Mouse (Mus musculus) embryonic facial prominence, embryonic 10.5 days (tissue): ENCODE data around the gene Gm4969. TPM values are rescaled to one million over a fixed set of nuclear protein-coding genes. Genes with fewer than 3 reads are reported as not detected.

Experiments
- DNase-seq: peaks from one replicate; pipeline ENCODE4 v3.0.0-alpha.2; 2017; ENCODE audit warnings: low spot score
- H3K27ac ChIP-seq: fragments of 300-500 bp; sonication (generic); replicated peaks from 2 replicates; pipeline ENCODE4 v1.5.1; 2016; ENCODE audit warnings: mild to moderate bottlenecking
- H3K27me3 ChIP-seq: fragments of 300-500 bp; sonication (generic); replicated peaks from 2 replicates; pipeline ENCODE4 v1.6.1; 2016; ENCODE audit warnings: low read depth, mild to moderate bottlenecking; ENCODE audit not compliant: poor library complexity, severe bottlenecking
- H3K36me3 ChIP-seq: fragments of 300-500 bp; sonication (generic); replicated peaks from 2 replicates; pipeline ENCODE4 v1.6.1; 2016; ENCODE audit warnings: mild to moderate bottlenecking, moderate library complexity
- H3K4me1 ChIP-seq: fragments of 300-500 bp; sonication (generic); 2 replicates; pipeline ENCODE4 v1.6.1; 2016
- H3K4me3 ChIP-seq: fragments of 300-500 bp; sonication (generic); 2 replicates; pipeline ENCODE4 v1.5.1; 2016; ENCODE audit warnings: mild to moderate bottlenecking, moderate library complexity
- H3K9me3 ChIP-seq: fragments of 300-500 bp; sonication (generic); 2 replicates; pipeline ENCODE4 v1.6.1; 2016; ENCODE audit warnings: mild to moderate bottlenecking
- WGBS: fragments of 180-500 bp; shearing (Covaris S2); methylation state at CpG from one replicate; pipeline ENCODE4 v1.1.7; 2016; 5-methylcytosine and 5-hydroxymethylcytosine counted together
- polyA plus RNA-seq: library from polyadenylated mRNA; unstranded; fragments of >200 nt; fragmentation: Nextera tagmentation; extraction: Ambion mirVana; gene quantifications from 2 replicates; pipeline ENCODE4 v1.2.1, GENCODE M21; 2016

Gm4969 gene
- polyA plus RNA-seq = 0.99 and 1.9 TPM in 2 replicates

DNA sequence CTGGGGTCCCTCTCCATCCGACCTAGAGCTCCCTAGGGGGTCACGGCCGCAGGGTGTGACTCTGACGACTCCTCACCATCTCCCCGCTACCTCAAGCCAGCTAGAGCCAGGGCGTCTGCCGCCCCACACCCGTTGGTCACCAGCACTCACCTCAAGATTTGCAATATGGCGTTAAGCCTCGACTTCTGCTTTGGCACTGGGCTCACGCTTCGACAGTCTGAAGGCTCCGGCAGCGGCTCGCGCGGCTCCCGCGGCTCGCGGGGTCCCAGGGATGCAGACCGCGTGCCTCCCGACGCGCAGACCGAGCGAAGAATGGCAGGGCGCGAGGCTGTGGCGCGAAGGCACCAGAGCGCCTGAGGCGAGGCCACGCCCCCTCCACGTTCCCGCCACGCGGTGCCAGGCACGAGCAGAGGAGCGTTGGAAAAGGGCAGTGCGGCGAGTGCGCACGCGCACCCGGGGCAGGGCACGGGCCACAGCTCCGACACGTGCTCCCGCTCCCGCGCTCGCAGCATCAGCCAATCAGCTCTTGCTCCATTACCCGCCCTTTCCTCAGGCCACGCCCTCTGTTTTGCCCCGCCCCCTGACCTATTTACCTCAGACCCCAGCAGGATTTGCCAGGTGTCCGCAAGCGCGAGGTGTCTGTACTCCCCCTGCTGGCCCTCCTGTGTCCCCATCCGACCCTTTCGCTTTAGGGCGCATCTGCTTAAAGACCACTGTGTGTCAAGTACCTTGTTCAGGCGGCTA is at the start of gene Gm4969:
Gene Gm4969, minus strand, starts transcription at position 341 of the 744 bp plus-strand sequence.
- Histone ChIP-seq H3K27me3 (peaks cover 12% of the 10 kb centered on the region), H3K9me3 (peaks cover 13% of the 10 kb centered on the region), H3K4me3 (peak within 1 kb of the TSS; percentile 46), H3K27ac (peak within 1 kb of the TSS; percentile 65), H3K4me1 (peaks cover 19% of the 10 kb centered on the region), H3K36me3 (peaks cover 9% of the 10 kb centered on the region)
- peak; percentile 83 for DNase-seq
- WGBS = 19% methylated on average over 64 of the region's 64 CpGs

DNA sequence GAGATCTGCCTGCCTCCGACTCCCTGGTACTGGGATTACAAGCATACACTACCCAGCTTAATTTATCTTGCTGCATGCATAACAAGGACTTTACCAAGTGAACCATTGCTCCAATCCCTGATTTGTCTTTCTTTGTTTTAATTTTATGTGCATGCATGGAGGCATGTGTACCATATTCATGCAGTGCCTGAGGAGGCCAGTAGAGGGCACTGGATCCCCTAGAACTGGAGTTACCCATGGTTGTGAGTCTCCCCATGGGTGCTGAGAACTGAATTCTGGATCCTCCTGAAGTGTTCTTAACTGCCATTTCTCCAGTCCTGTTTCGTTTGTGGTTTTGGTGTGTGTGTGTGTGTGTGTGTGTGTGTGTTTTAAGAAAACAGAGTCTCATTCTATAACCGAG is 48.8 kb upstream of the Gm4969 start:
- Histone ChIP-seq H3K4me3 (no peak overlapping the region), H3K36me3 (no peaks in the 10 kb centered on the region), H3K9me3 (peaks cover 5% of the 10 kb centered on the region; the same call in 1 of the 2 replicates), H3K27ac (no peak overlapping the region), H3K4me1 (peaks cover 34% of the 10 kb centered on the region), H3K27me3 (peaks cover 61% of the 10 kb centered on the region)
- no peak for DNase-seq
- WGBS = 90% methylated on average over 3 of the region's 3 CpGs

DNA sequence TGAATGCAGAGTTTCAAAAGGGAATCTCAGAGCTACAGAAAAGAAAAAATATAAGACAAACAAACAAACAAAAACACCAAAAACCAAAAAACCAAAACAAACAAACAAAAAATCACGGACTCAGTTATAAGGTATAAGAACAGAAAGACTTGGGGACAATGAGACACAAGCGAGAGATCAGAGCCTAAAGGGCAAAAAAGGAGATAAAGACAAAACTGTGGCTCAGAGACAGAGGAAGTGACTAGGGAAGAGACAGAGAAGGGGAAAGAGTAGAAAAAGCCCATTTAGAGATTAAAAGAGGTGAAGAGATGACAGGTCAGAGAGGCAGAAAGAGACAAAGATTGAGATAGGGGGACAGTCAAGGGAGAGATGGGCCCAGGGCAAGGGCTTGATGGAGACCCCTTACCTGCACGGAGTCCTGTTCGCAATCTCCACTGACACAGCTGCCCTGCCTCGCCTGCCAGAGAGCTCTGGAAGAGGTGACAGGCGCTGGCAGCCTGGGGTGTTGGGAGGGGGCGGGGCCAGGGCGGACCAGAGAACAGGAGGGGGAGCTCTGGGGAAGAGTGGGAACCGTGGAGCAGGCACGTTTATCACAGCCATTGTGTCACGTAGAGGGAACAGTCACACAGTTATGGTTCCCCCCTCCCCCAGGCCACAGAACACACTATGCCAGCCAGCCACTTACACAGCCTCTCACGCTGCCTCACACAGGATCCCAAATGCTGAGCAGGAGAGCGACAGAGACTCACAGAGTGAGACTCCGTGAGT is 47.7 kb upstream of the Gm4969 start, which contains the start of gene Gipr:
Gene Gipr, minus strand, starts transcription at position 472 of the 768 bp plus-strand sequence.
- peaks cover 30% of the 10 kb centered on the region for H3K4me1 ChIP-seq
- H3K9me3 ChIP-seq = peaks cover 5% of the 10 kb centered on the region; the same call in 1 of the 2 replicates
- H3K27ac ChIP-seq = no peak within 1 kb of the TSS
- no peaks in the 10 kb centered on the region for H3K36me3 ChIP-seq
- 12% methylated on average over 14 of the region's 14 CpGs for WGBS
- peaks cover 62% of the 10 kb centered on the region for H3K27me3 ChIP-seq
- no peak for DNase-seq
- peak within 1 kb of the TSS; percentile 42 for H3K4me3 ChIP-seq

DNA sequence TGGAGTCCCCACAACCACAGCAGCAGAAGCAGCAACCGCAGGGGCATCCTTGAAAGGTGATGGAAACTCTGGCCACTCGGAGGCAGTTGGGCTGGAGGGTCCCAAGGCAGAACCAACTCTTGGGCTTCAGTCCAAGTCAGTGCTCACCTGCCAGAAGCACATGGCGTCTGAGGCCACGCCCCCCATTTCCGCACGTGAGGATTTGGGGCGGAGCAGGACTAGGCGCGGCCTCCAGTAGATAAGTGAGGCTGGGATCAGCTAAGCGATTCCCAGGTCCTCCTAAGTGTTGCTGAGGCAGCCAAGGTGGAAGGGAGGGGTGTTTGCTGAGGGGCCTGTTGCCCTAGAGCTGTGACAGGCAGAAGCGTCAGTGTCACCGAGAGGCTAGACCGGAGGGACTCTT is 46.8 kb upstream of the Gm4969 start:
- no peak overlapping the region for H3K27ac ChIP-seq
- H3K4me3 ChIP-seq = peak overlapping the region; percentile 42
- 2% methylated on average over 13 of the region's 13 CpGs for WGBS

DNA sequence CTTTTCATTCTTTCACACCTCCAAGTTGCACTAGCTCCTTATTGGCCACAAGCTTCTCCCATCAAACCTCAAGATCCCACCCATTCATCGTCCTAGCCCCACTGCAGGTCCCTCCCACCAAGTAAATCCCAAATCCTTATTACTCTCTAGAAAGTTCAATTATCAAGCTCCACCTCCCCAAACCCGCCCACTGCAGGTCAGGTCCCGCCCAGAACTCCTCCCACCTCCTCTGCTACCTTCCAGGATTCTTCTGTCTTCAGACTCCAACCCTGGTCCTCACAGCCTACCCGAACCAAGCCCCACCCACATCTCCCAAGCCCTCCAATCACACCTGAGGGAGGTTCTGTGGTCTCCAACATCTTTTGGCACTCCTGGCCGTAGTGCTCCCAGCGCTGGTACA is 46.0 kb upstream of the Gm4969 start:
- peaks cover 45% of the 10 kb centered on the region for H3K4me1 ChIP-seq
- no peaks in the 10 kb centered on the region for H3K36me3 ChIP-seq
- peak; percentile 66 for DNase-seq
- H3K27ac ChIP-seq = no peak overlapping the region
- WGBS = 3% methylated on average over 6 of the region's 6 CpGs
- H3K9me3 ChIP-seq = peaks cover 8% of the 10 kb centered on the region; the same call in 1 of the 2 replicates
- peak overlapping the region; percentile 42 for H3K4me3 ChIP-seq
- H3K27me3 ChIP-seq = peaks cover 73% of the 10 kb centered on the region

More for the DNA sequence above, 46.8 kb upstream of the Gm4969 start:
- DNase-seq = peak; percentile 51
- Histone ChIP-seq H3K9me3 (peaks cover 7% of the 10 kb centered on the region; the same call in 1 of the 2 replicates), H3K4me1 (peaks cover 37% of the 10 kb centered on the region), H3K36me3 (no peaks in the 10 kb centered on the region), H3K27me3 (peaks cover 66% of the 10 kb centered on the region)

DNA sequence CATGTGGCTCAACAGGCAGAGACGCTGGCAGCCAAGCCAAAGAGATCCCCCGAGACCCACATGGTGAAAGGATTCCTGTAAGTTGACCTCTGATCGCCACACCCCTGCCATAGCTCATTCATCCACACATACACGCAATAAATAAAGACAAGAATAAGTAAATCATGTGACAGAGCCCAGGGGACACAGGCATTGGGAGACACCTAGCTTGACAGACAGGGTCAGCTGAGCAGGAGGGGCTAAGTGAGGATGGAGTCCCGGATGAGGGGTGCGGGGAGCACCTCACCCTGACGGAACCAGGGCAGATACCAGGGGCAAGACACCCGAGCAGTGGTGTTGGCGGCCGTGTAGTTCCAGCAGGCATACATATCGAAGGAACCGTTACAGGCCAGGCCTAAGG is 45.6 kb upstream of the Gm4969 start:
- H3K4me3 ChIP-seq = peak overlapping the region; percentile 42
- 32% methylated on average over 12 of the region's 12 CpGs for WGBS
- peaks cover 77% of the 10 kb centered on the region for H3K27me3 ChIP-seq
- no peak for DNase-seq
- H3K27ac ChIP-seq = no peak overlapping the region
- H3K9me3 ChIP-seq = peaks cover 8% of the 10 kb centered on the region; the same call in 1 of the 2 replicates
- peaks cover 46% of the 10 kb centered on the region for H3K4me1 ChIP-seq
- H3K36me3 ChIP-seq = no peaks in the 10 kb centered on the region

DNA sequence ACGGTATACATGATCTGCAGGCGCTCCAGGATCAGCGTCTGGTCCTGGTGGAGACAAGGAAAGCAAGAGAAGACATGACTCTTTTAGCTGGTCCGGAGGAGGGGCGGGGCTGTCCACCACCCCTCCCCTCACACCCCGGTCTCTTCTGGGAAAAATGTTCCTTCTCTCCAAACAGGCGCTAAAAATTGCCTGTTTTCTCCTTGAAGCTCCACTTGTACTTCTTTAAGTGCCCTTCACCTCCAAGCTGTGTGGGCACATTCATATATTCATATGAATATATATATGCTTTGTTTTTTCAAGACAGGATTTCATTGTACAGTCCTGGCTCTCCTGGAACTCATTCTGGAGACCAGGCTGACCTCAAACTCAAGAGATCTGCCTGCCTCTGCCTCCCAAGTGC is 44.8 kb upstream of the Gm4969 start:
- peaks cover 8% of the 10 kb centered on the region; the same call in 1 of the 2 replicates for H3K9me3 ChIP-seq
- H3K4me1 ChIP-seq = peaks cover 46% of the 10 kb centered on the region
- no peaks in the 10 kb centered on the region for H3K36me3 ChIP-seq
- H3K4me3 ChIP-seq = no peak overlapping the region
- H3K27ac ChIP-seq = no peak overlapping the region
- no peak for DNase-seq
- WGBS = 80% methylated on average over 7 of the region's 7 CpGs
- H3K27me3 ChIP-seq = peaks cover 83% of the 10 kb centered on the region

DNA sequence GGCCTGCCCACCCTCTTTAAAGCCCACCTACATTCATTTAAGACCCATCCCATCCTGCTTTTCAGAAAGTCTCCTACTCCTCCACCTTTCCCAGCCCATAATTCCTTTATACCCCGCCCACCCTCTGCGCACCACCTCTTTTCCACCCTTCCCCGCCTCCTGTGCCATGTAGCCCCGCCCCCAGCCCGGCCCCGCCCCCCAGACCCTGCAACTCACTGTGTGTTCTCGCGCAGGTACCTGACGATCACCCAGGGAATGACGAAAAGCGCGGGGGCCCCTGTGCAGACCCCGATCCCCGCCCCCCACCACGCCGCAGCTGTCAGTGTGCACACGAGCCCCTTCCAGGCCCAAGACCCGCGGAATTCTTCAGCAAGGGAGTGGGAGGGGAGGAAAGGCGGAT is 41.9 kb upstream of the Gm4969 start:
- H3K4me3 ChIP-seq = peak overlapping the region; percentile 59
- H3K27ac ChIP-seq = peak overlapping the region; percentile 40
- H3K4me1 ChIP-seq = peaks cover 43% of the 10 kb centered on the region
- H3K27me3 ChIP-seq = peaks cover 68% of the 10 kb centered on the region
- WGBS = 2% methylated on average over 20 of the region's 20 CpGs
- peaks cover 13% of the 10 kb centered on the region for H3K36me3 ChIP-seq
- H3K9me3 ChIP-seq = 0 out of 2 replicates have a peak, but pooled peaks cover 2% of the 10 kb centered on the region
- peak; percentile 84 for DNase-seq

DNA sequence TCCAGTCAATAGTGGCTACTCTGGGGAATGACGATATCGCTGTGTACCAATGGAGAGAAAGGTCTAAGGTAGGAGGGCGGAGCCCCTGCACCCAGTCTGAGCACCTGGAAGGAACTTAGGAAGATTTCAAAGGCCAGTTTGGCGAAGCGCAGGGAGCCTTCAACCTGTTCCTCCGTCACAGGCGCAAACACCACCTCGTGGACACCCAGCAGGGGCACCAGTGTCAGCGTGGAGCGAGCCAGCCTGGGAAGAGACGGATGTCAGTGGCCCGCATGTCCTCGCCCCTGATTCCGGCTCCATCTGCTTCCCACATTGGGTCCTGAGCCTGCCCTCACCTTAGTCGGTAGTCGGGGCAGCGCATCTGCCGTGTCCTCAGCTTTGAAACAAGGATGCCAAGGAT is 41.2 kb upstream of the Gm4969 start:
- 13% methylated on average over 18 of the region's 18 CpGs for WGBS
- H3K36me3 ChIP-seq = peaks cover 20% of the 10 kb centered on the region
- peaks cover 36% of the 10 kb centered on the region for H3K4me1 ChIP-seq
- H3K27ac ChIP-seq = no peak overlapping the region
- no peak for DNase-seq
- 0 out of 2 replicates have a peak, but pooled peaks cover 2% of the 10 kb centered on the region for H3K9me3 ChIP-seq
- H3K4me3 ChIP-seq = peak overlapping the region; percentile 59
- H3K27me3 ChIP-seq = peaks cover 61% of the 10 kb centered on the region

DNA sequence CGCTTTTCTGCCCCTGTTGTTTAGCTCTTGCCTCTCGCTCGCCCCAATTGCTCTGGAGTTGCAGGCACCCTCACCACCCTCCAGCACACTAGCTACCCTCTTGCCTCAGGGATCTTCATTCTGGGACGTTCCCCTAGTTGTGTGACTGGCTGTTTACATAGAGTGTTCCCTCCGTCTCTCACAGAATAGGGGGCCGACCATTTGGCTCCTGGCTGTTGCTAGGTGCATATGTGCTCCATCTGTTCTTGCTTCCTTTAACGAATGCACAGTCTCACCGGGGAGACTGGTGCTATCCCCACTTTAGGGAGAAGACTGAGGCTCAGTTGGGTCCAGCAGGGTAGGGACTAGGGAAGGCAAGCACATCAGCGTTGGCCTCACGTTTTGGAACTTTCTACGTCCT is 40.4 kb upstream of the Gm4969 start:
- Histone ChIP-seq H3K9me3 (0 out of 2 replicates have a peak, but pooled peaks cover 2% of the 10 kb centered on the region), H3K27me3 (peaks cover 53% of the 10 kb centered on the region), H3K4me1 (peaks cover 28% of the 10 kb centered on the region), H3K4me3 (no peak overlapping the region), H3K27ac (no peak overlapping the region), H3K36me3 (peaks cover 28% of the 10 kb centered on the region)
- WGBS = 74% methylated on average over 11 of the region's 11 CpGs
- no peak for DNase-seq

DNA sequence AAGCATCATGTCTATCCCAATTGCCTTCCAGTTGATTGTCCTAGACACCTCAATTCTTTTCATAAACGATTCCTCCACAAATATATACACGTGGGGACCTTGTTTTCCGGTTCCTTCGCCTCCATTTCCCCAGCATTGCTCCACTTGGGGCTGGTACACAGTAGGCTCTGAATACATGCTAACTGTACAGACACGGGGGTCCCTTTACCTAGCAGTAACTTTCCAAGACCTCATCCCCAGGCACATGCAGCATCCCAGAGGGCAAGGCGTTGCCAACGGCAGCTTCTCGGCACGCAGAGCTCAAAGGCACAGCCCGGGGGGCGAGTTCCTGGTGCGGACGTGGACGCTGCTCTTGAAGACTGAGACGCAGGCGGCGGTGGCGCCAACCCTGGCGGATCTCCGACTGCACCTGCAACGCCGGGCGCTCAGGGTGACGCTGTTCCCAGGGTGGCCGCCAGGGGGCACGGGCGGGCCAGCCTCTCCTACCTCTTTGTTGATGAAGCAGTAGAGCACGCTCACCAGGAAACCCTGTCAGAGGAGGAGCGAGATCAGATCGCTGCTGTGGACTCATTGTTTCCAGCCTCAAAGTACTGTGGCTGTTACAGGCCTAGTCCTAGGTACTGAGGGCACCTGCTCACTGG is 39.1 kb upstream of the Gm4969 start:
- H3K9me3 ChIP-seq = 0 out of 2 replicates have a peak, but pooled peaks cover 2% of the 10 kb centered on the region
- H3K27ac ChIP-seq = peak overlapping the region; percentile 75
- H3K4me3 ChIP-seq = peak overlapping the region; percentile 43
- 6% methylated on average over 30 of the region's 30 CpGs for WGBS
- peaks cover 42% of the 10 kb centered on the region for H3K36me3 ChIP-seq
- peaks cover 24% of the 10 kb centered on the region for H3K4me1 ChIP-seq
- DNase-seq = peak; percentile 94
- H3K27me3 ChIP-seq = peaks cover 39% of the 10 kb centered on the region
